Mouse (Mus musculus) kidney, postnatal 36 days (tissue): ENCODE measurements around the gene Tacc3.

Experiments
- DNase-seq, 2 experiments: peaks; one replicate each; pipeline ENCODE4 v3.0.0; 2021 to 2022; ENCODE audit warnings: mixed read lengths in 2 of 2

Gene Tacc3

DNA sequence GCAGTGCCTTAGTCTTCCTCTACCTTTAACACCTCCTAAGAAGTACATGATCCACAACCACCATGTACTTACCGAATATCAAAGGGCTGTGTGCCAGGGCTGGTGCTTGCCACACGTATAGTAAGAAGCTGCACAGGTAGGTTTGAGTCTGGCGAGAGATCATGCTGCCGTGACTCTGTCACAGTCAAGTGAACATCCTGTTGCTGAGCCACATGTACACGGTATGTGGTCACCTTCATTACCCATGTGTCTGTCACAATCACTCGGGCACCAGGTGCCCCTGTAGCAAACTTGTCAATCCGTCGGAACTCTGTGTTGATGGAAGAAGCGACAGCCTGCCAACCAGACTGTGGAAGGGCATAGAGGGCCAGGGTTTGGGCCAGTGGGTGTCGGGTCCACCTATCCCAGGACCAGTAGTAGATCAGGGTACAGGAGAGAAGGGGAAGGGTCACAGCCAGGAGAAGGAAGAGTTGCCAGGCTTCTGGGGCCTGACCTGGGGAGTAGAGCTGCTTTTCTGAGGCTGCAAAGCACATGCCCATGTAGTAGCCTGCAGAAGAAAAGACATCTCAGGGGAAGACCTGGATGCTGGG is 2.6 kb upstream of the Tacc3 start:
- DNase-seq = no peak

DNA sequence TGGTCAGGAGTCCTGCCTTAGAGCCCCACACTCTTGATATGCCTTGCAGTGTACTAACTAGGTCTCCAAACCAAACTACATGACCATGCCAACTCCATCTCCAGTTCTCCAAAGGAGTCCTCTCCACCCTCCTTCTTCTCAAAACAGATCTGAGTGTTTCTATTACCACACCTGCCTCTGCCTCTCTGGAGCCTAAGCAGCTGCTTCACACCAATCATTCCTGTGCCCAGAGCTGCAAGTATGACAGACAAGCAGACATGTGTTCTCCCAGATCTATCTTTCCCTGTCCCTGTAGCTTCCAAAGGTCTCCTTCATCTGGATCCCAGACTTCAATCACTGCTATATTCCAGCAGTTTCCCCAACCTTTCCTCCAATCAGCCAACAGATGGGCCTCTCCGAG is 1.2 kb upstream of the Tacc3 start:
- no peak for DNase-seq

DNA sequence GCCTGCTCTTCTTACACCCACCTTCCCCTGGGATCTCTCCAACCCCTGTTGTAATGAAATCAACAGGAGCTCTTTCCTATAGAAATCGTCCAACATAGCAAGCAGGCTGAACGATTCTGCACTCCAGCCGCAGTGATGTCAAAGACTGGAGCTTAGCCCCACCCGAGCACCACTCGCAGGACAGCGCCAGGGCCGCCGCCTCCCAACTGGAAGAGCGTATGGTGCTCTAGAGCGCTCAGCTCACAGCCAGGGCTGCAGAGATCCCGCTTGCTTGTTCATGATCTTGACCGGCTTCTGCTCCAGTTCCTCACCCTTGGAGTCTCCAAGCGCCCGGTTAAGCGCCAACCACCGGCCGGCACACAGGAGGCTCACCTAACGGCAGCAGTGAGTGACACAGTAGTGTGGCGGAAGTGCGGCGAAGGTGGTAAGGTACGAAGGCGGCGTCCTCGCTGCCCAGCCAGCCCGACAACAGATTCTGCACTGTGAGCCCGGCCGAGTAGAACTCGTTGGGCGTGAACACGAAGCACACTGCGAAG is 609 bp upstream of the Tacc3 start:
- no peak for DNase-seq

DNA sequence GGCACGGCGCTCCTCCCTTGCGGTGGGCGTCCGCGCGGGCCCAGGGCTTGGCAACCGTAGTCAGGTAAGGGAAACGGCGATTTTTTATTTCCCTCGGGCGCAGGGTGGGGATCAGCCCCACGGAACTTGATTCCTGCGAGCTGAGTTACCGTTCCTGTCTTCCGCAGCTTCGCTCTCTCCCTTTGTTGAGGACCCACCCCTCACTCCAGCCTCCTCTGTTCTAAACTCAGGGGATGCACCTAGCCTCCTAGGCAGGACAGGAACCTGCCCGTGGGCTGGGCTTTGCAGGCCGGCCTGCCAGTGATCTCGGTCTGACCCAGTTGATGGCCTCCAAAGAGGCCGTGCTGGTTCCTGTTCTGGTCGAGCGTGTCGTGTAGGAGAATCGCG is 729 bp downstream of the Tacc3 start:
- no peak for DNase-seq

DNA sequence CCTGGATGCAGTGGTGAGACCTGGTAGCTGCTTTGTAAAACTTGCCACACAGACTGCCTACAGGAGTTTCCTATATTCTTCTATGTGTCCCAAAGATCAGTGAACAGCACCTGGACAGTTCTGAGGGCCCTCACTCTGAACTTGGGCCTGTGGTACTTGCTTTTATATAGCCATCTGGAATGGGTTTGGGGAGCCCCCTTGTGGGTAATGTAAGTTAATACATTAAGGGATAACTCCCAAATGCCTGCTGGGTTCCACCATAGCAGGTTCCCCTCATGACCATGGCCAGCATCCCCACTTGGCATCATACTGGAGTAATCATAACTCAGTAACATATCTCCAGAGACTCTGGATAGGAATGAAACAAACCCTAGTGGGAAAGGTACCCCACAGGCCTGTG is 10.3 kb downstream of the Tacc3 start:
- DNase-seq = peak; percentile 38 to 69

DNA sequence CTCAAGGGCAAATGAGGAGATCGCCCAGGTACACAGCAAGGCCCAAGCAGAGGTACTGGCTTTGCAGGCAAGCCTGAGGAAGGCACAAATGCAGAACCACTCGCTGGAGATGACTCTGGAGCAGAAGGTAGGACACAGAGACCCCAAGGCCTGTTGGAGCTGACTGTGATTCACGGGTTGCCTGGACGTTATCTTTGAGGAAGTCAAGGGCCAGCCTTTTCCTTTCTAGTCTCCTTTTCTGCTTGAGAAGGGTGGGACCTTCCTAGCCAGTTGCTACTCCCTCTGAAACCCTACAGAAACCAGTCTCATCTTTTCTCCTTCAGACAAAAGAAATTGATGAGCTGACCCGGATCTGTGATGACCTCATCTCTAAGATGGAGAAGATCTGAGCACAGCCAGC is 13.7 kb downstream of the Tacc3 start:
- no peak for DNase-seq

DNA sequence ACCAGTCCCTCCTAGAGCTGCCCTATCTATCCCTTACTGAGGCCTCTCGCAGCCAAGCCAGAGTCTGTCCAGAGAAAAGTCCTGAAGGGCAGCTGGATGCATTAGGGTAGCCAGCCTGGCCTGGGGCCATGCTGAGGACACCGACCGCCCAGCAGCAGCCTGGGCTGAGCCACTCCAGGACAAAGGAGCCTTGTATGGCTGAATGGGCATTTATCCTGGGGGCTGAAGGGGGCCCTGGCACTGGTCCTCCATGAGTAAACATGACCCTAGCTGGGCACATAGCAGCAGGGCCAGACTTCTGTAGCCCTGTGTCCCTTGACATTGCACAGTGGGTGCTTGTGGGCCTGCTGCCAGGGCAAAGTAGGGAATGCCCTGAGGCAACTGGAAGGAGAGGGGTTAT is 16.5 kb downstream of the Tacc3 start:
- no peak for DNase-seq

DNA sequence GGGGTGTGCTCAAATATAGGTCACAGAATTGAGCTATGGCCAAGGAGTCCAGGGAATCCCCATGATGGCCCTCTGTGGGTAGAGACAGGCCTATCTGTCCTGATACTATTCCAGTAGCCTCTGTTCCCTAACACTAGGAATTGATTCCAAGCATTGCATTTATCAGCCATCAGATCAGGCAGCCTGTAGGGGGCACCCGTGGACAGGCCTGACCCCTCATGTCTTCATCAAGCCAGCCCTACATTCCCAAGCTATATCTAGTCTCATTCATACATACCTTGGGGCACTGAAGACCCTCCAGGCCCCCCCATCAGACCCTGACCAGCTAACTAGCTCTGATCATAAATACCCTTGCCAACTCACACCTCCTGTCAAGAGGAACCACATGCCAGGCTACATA is 18.0 kb downstream of the Tacc3 start:
- DNase-seq = peak; percentile 70 to 87

DNA sequence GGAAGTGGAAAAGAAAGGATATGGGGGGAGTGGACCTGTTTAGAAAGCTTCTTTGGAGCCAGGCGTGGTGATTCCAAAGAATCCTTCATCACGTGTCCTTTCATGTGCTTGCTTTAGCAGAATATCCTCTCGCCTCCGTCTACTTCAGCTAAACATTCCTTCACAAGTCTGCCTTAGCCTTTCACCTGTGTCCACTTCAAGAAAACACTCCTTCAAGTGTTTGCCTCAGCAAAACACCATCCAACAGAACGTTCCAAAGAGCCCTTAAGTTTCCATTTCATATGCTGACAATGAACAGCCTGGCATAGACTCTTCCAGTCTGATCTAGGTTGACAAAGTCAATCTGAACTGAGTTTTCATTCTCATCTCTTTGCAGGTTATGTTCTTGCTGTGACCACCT is 20.3 kb downstream of the Tacc3 start:
- DNase-seq = peak in 1 of 2 experiments; percentile 39

DNA sequence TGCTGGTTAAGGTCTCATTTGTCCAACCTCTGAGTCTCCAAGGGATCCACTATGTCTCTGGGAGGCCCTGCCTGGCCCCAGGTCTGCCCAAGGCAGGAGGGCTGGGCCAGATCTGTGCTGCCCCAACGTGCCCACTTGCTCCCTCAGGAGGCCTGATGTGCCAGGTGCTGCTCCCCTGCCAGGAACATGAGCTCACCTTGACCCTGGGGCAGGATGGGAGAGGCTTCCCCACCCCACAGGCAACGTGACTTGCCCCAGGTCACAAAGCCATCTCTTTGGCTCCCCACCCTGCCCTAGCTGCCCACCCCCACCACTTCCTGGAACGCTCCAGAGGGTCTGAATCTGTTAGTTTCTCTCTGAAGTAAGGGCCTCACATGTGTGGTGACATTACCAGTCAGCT is 23.1 kb downstream of the Tacc3 start:
- no peak for DNase-seq

DNA sequence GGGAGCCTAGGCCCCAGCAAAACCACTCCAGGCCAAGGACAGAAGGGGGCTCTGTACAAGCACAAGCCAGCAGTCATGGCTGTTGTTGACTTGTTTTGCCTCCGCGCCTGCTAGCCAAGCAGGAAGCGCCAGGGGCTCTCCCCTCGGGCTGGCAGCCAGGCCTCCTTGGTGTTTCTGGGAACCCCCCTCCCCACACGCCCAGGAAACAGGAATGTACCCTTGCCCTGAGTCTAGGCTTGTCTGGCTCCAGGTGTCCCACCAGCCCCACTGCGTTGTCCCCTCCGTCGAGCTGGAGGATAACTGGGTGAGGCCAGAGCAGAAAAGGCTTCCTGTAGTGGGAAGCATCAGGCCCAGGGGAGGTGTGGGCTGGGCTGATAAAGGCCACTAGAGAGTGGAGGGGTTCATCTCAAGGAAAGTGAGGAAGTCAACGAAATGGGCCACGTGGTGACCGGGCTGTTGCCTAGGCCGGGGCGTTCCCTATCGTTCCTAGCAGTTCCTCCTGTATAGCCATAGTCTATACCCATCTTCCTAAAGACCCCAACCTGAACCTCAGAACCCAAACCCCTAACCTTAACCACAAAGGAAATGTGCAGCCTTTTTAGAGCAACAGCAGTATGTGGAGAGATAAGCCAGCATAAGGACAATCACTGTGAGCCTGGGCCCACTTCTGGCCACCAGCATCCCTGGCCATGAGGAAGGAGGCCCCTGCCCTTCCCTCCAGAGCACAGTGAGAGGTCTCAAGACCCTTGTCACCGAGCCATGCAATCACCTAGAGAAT is 23.9 kb downstream of the Tacc3 start:
- DNase-seq = no peak

DNA sequence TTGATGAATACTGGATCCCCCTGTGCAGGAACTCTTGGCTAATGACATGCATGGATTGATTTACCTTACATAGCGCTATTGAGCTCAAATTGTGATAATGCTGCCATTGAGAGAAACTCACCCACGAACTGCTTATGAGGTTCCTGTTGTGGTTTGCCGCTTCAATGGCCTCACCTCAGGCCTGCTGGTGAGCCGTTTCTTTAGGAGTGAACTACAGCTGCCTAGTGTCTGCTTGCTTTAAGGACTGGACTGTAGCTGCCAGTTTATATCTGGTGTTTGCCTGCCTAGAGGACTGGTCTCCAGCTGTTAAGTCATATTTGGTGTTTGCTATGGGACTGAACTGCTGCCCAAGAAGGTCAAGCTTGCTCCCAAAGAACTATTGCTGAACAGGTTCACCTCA is 25.0 kb downstream of the Tacc3 start:
- DNase-seq = no peak

DNA sequence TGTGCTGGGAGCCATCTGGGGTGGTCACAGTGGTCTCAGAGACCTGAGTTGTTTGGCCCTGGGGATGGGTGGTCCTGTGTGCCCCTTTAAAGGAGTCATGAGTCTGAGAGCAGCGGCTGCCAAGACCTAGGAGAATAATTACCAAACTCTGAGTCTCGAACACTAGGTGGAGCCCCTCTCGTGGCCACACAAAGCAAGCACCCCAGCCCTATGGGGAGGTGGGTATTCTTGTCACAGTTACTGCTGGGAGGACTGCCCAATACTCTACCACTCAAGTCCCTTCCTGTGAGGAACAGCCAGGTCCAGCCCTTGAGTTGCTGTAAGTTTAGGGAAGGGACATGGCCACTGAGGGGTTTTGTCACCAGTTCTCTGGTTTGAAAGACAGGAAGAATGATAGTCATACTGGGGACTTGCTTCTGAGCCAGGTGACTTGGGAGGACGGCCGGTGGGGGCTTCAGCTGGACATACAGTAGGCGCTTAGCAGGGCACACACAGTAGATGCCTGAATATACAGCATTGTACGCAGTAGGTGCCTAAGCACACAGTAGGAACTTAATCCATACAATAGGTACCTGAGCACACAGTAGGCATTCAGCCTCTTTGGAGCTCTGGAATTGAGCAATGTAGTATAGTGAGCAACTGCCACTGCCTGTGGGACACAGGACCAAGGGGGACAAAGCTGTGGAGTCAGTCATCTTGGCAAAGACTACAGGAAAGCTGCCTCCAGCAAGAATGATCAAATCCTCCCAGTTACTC is 26.1 kb downstream of the Tacc3 start:
- DNase-seq = peak; percentile 76 to 77

DNA sequence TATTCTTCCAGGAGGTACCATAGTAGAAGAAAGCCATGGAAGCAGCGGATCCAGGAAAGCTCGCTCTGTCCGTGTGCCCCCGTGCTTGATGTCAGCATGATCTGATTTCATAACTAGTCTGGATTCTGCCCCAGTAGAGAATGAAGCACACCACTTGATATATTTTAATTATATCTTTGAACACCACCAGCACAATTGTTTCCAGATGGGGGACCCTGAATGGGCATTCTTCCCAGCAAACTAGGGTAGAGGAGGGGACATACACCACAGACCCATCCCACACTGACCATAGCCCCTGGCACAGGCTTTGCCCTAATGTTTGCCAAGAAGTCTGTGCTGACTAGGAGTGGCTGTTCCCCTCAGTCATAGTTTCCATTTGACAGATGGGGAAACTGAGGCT is 27.0 kb downstream of the Tacc3 start:
- no peak for DNase-seq

DNA sequence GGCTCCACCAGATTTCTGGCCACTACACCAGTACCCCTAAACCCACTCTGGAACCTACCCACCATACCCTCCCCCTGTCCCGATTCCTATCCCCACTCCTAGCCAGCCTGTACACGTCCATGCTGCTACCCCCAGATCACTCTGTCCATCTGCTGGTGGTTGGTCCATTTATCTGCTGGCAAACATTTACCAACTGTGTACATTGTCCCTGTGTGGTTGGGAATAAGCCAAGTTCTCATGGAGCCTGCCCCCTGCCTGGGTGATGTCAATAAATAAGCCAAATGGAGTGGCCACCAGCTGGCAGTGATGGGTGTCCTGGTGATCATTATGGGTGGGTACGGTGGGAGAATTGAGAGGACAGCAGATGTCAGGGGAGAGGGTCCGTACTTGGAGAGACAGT is 29.2 kb downstream of the Tacc3 start:
- peak in 1 of 2 experiments; percentile 55 for DNase-seq

DNA sequence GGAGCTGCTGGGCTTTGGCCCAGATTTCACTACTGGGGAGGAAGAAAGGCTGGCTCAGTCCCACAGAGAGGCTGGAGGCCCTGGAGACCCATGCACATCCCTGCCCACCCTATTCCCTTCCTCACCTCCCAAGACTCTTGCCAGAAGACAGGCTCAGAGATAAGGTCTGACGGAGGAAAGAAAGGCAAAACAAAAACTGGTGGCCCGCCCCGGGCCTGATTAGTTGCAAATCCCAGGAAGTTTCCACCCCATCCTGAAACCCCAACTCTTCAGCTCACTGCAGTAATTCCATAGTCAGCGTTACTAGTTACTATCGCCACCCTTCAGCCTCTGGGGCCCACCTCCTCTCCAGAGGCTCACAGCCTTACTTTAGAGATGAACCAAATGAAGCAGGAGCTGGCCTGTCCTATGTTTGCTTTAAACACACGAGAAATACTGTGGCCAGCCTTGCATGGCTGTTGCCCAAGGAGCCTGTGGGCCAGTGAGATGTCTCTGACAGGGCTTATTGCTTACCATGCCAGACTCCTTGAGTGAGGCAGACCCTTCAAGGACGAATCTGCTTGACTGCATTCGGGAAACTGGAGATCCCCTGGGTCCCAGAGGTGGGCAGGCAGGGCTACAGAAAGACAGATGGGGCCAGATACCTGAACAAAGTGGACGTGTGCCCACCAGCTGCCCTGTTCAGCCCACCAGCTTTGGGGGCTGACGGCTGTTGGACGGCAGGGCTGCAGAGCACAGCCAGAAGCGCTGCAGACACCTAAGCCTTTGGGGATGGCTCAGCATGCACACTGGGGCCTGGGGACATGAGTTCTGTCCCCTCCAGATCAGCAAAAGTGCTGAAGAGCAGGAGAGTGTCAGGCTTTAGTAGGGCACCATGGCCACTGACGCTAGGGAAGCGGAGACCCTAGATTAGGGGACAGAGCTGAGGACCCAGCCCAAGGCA is 30.6 kb downstream of the Tacc3 start:
- DNase-seq = no peak

DNA sequence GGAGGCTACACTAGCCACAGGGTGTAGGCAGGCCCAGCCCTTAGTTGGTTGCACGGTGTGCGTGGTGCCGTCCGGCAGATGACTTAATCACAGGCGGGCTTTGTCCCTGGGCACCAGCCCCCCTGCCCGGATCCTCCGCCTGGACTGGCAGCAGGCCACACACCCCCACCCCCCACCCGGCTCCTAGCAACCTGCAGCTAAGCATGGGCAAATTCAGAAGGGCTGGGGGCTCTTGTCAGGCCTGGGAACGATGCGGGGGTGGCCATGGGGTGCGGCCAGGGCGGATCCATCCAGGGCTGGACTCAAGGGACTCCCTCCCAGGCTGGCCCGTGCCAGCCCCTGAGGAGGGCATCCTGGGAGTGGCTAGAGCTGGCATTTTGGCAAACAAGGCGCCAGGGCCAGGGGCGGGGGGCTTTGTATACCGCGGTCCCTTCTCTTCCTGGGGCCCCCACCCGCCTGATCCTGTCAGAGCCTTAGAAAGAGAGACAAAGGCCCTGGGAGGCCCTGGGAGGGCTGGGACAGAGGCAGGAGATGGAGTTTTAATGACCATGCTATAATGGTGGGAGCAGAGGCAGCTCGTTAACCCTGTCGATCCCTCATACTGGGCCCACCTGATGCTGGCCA is 31.4 kb downstream of the Tacc3 start:
- no peak for DNase-seq

DNA sequence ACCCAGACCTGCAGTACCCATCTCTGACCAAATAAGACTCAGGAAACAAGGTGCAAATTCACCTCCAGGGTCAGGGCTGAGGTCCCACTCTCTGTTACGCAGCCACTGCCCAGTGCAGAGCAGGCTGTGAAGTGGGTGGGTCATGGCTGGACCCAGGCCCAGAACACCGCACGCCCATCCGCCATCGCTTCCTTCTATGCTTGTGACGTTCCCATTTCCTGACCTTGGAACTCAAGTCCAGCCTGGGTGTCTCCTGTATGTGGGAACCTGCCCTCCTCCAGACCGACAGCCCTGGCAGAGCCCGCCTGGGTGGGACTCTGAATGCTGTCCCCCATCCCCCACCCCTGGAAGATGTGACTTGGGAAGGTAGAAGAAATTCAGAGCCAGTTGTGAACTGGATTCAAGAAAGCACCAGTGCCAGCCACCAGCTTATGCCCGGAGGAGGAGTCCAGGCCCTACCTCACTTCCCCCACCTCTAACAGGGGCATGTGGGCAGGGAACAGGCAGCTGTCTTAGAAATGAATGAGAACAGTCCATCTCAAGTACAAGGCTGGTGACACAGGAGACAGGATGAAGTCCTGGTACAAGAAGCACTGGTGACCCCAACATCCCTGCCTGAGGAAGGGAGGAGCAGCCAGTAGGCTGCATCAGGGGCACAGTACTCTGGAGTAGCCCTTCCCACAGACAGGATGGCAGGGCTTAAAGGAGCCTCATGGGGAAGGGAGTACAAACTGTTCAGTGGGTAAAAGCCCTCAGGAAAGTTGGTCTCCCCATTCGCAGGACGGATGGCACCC is 32.1 kb downstream of the Tacc3 start:
- peak; percentile 62 to 82 for DNase-seq

DNA sequence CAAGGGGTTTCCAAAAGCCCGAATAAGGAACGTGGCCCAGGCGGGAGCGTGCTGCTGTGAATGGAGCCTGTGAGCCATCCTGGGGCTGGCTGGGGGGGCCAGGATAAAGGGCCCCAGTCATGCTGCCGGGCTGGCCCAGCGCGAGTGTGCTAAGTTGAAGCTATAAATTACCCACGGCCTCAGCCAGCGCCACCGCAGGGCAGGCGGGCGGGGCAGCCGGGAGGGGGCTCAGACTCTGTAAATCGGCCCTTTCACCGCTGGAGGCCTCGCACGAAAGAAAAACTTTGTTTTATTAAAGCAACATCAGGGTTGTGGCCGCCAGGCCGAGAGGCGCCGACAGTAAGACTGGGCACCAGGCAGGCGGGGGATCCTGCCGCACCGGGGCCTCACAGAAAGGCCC is 34.5 kb downstream of the Tacc3 start:
- no peak for DNase-seq

DNA sequence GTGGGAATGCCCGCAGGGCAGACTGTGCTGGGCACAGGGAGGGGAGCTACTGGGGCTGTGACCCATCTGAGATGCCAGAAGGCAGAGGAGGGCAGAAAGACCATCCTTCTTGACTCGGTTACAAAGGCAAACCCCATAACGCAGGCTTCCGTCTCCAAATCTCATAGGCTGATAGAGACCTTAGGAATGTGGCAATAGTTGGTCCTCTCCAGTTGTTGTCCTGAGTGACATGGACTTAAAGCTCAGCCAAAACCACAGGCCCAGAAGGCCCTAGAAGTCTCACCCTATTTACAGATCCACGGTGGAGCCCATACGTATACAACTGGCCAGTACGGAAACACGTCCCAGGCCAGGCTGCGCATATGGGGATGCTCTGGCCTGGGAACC is 36.5 kb downstream of the Tacc3 start:
- no peak for DNase-seq
